In the genomic region with DNA sequence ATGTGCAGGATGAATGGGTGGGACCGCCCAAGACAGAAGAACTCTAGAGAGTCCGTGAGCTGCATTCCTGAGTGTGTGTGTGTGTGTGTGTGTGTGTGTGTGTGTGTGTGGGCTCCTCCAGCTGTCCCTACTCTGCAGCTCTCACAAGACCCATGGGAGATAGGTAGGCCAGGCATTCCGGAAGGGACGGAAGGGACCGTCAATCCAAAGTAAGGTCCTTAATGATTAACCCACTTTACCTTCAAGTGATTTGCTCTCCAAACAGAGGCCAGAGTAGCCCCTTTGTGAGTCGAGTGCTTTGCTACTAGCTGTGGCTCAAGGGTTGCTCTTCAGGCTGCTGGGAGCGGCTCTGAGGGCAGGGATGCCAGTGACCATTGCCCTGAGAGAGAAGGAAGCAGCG, we compare ENCODE assay signal across 14 mouse cellular contexts. TPM values are rescaled to one million over a fixed set of nuclear protein-coding genes. Genes with fewer than 3 reads are reported as not detected.
A peak's percentile ranks its signal among the peaks of the same experiment; 100 is the strongest.
DNase-seq lines count a peak whose midpoint lies in the region; ATAC-seq and TF ChIP-seq lines count a peak whose summit lies in the region.
"Had no signal": no experiment of that assay in that cellular context is flagged by ENCODE, and none has a peak within 500 bp of the region (broad histone marks: within the 10 kb centered on the region; RNA-seq: fewer than 3 reads in every experiment).

No protein-coding gene starts in this region.

- no peak overlapping the region for H3K4me3 ChIP-seq in hindbrain, embryonic 10.5 days
- no peak overlapping the region for H3K4me3 ChIP-seq in hindbrain, embryonic 13.5 days
- H3K4me3 ChIP-seq in lung, embryonic 16.5 days (ENCODE audit: low read length) = no peak overlapping the region
- no peak overlapping the region for H3K4me3 ChIP-seq in stomach, postnatal 0 days (ENCODE audit: low read depth, low read length)
- H3K4me3 ChIP-seq: forebrain, embryonic 15.5 days; midbrain, embryonic 12.5 days had no signal

- no peak overlapping the region for H3K4me2 ChIP-seq in hindbrain, embryonic 13.5 days
- no peak overlapping the region for H3K4me2 ChIP-seq in lung, embryonic 16.5 days (ENCODE audit: low read depth, low read length)
- no peak overlapping the region for H3K4me2 ChIP-seq in stomach, postnatal 0 days (replicated peaks; ENCODE audit: low read depth)
- H3K4me2 ChIP-seq: forebrain, embryonic 15.5 days; midbrain, embryonic 12.5 days had no signal

- peak overlapping the region; percentile 18; the same call in 1 of the 2 replicates for H3K27ac ChIP-seq in hindbrain, embryonic 10.5 days
- H3K27ac ChIP-seq in hindbrain, embryonic 13.5 days = no peak overlapping the region
- H3K27ac ChIP-seq in lung, embryonic 16.5 days (ENCODE audit: low read length) = peak overlapping the region; percentile 97
- no peak overlapping the region for H3K27ac ChIP-seq in stomach, postnatal 0 days (replicated peaks)
- H3K27ac ChIP-seq: forebrain, embryonic 15.5 days; liver, embryonic 14.5 days; midbrain, embryonic 12.5 days had no signal

- H3K27me3 ChIP-seq in hindbrain, embryonic 10.5 days (ENCODE audit: insufficient read depth, poor library complexity, severe bottlenecking) = no peaks in the 10 kb centered on the region
- H3K27me3 ChIP-seq in hindbrain, embryonic 13.5 days = no peaks in the 10 kb centered on the region
- H3K27me3 ChIP-seq in lung, embryonic 16.5 days (ENCODE audit: control insufficient read depth, insufficient read depth, low read depth, low read length) = no peaks in the 10 kb centered on the region
- H3K27me3 ChIP-seq in stomach, postnatal 0 days (ENCODE audit: control insufficient read depth, insufficient read depth, low read length) = no peaks in the 10 kb centered on the region
- H3K27me3 ChIP-seq: forebrain, embryonic 15.5 days; midbrain, embryonic 12.5 days had no signal

- H3K4me1 ChIP-seq in hindbrain, embryonic 10.5 days (replicated peaks) = peaks cover 54% of the 10 kb centered on the region
- H3K4me1 ChIP-seq in hindbrain, embryonic 13.5 days (replicated peaks) = peaks cover 18% of the 10 kb centered on the region
- H3K4me1 ChIP-seq in lung, embryonic 16.5 days (replicated peaks; ENCODE audit: control insufficient read depth, insufficient read depth, low read length) = peaks cover 49% of the 10 kb centered on the region
- 0 out of 2 replicates have a peak, but pooled peaks cover 5% of the 10 kb centered on the region for H3K4me1 ChIP-seq in stomach, postnatal 0 days (replicated peaks; ENCODE audit: control insufficient read depth, insufficient read depth)

- TF ChIP-seq EP300 in stomach, postnatal 0 days (optimal IDR thresholded peaks at IDR 0.05) = no peak

- DNase-seq in hindbrain, embryonic 10.5 days (ENCODE audit: low spot score) = no peak
- DNase-seq in kidney, postnatal 10 days = peak; percentile 48
- peak; percentile 45 for DNase-seq in stomach, postnatal 0 days (ENCODE audit: low spot score)
- DNase-seq in layer of hippocampus, postnatal 25 days (ENCODE audit: extremely low spot score in 1 of 2, low spot score in 1 of 2) = no peak
- DNase-seq in cerebellum, adult 9-10 months = no peak
- DNase-seq: thymus, adult 2 months had no signal

- H3K36me3 ChIP-seq in hindbrain, embryonic 10.5 days = peaks cover 38% of the 10 kb centered on the region
- no peaks in the 10 kb centered on the region for H3K36me3 ChIP-seq in hindbrain, embryonic 13.5 days
- H3K36me3 ChIP-seq in lung, embryonic 16.5 days (ENCODE audit: control insufficient read depth, insufficient read depth, low read length) = peaks cover 11% of the 10 kb centered on the region; the same call in 1 of the 2 replicates
- no peaks in the 10 kb centered on the region for H3K36me3 ChIP-seq in stomach, postnatal 0 days (ENCODE audit: control insufficient read depth, insufficient read depth, low read length)
- H3K36me3 ChIP-seq: forebrain, embryonic 15.5 days; G1E had no signal

- WGBS in hindbrain, embryonic 10.5 days = 72% methylated on average over 8 of the region's 8 CpGs
- whole genome bisulfite sequencing in hindbrain, embryonic 13.5 days = 55% methylated on average over 8 of the region's 8 CpGs
- WGBS in lung, embryonic 16.5 days = 44% methylated on average over 8 of the region's 8 CpGs
- 59% methylated on average over 8 of the region's 8 CpGs for WGBS in stomach, postnatal 0 days

- no peaks in the 10 kb centered on the region for H3K9me3 ChIP-seq in hindbrain, embryonic 10.5 days
- no peaks in the 10 kb centered on the region for H3K9me3 ChIP-seq in hindbrain, embryonic 13.5 days
- no peaks in the 10 kb centered on the region for H3K9me3 ChIP-seq in lung, embryonic 16.5 days (ENCODE audit: control insufficient read depth, low read length)
- H3K9me3 ChIP-seq in stomach, postnatal 0 days (ENCODE audit: control insufficient read depth, low read length) = no peaks in the 10 kb centered on the region
- H3K9me3 ChIP-seq: forebrain, embryonic 15.5 days; G1E; midbrain, embryonic 12.5 days had no signal

- no peak overlapping the region for H3K9ac ChIP-seq in hindbrain, embryonic 13.5 days
- no peak overlapping the region; the same call in 1 of the 2 replicates for H3K9ac ChIP-seq in lung, embryonic 16.5 days (ENCODE audit: low read length)
- no peak overlapping the region for H3K9ac ChIP-seq in stomach, postnatal 0 days (ENCODE audit: low read length)
- H3K9ac ChIP-seq: forebrain, embryonic 15.5 days; liver, embryonic 14.5 days; midbrain, embryonic 12.5 days had no signal

- no peak for TF ChIP-seq CTCF in stomach, postnatal 0 days (IDR thresholded peaks at IDR 0.05; ENCODE audit: low read depth)

- no peak for ATAC-seq in hindbrain, embryonic 13.5 days (ENCODE audit: low FRiP score)
- ATAC-seq in lung, embryonic 16.5 days (ENCODE audit: low read depth) = peak; percentile 73
- no peak for ATAC-seq in stomach, postnatal 0 days (ENCODE audit: low FRiP score, low TSS enrichment)
- ATAC-seq in granulocyte monocyte progenitor cell, adult 5-6 weeks (replicated peaks; ENCODE audit: poor library complexity, severe bottlenecking) = no peak
- ATAC-seq: forebrain, embryonic 15.5 days; inflammation-experienced regulatory T-cells, adult 6 months had no signal

RNA-seq across cellular contexts. Expression of a gene that starts 59.7 kb away (rescaled TPM):
- polyA plus RNA-seq in hindbrain, embryonic 10.5 days (2016; fragmentation: Nextera tagmentation; extraction: Ambion mirVana) = 19.7 and 19.8 TPM in 2 replicates
- 5.3 and 5.5 TPM in 2 replicates for polyA plus RNA-seq in hindbrain, embryonic 13.5 days (2015; fragmentation: Nextera tagmentation; extraction: Ambion mirVana)
- polyA plus RNA-seq in lung, embryonic 16.5 days (2015; fragmentation: Nextera tagmentation; extraction: Ambion mirVana) = 31.0 and 31.9 TPM in 2 replicates
- polyA plus RNA-seq in stomach, postnatal 0 days (2015; fragmentation: Nextera tagmentation; extraction: Ambion mirVana) = 2.9 and 3.7 TPM in 2 replicates
- total RNA-seq in granulocyte monocyte progenitor cell, adult 5-6 weeks (2014; fragmentation: Nextera tagmentation) = not detected in 2 replicates
- total RNA-seq in granulocyte monocyte progenitor cell, adult 5-6 weeks (2017) = not detected in 2 replicates
- 1 to 10 TPM; 3.7 to 5.0 TPM for total RNA-seq in layer of hippocampus, postnatal 25 days (2021)
- polyA plus RNA-seq: G1E; inflammation-experienced regulatory T-cells, adult 6 months had no signal

Comparison
In these comparisons a context has a peak if more than half of its experiments do, and no peak if none do; other contexts are left out.
1. H3K27ac ChIP-seq: peak in hindbrain, embryonic 10.5 days (single experiment) and lung, embryonic 16.5 days (single experiment); none in hindbrain, embryonic 13.5 days (single experiment) and stomach, postnatal 0 days (single experiment).
2. DNase-seq: peak in kidney, postnatal 10 days (single experiment) and stomach, postnatal 0 days (single experiment); none in hindbrain, embryonic 10.5 days (single experiment), layer of hippocampus, postnatal 25 days (0 of 2) and cerebellum, adult 9-10 months (single experiment).